Mouse (Mus musculus): Measurements from ENCODE around the gene Tmem175.

GRCm38 (mm10) chr5:108654444-108654990 is 24.9 kb downstream of the Tmem175 start:
- TF ChIP-seq CTCF (IDR thresholded peaks at IDR 0.05; ENCODE audit: low read depth, low read length) (no peak), POLR2A (IDR thresholded peaks at IDR 0.05; ENCODE audit: extremely low read depth, insufficient read depth, low read length) (no peak)

All from liver, adult 2 months (tissue).